Mouse (Mus musculus) MEL (cell line): ENCODE results near the gene Shoc2. TPM values are rescaled to one million over a fixed set of nuclear protein-coding genes. Genes with fewer than 3 reads are reported as not detected.

Source experiments
- DNase-seq: peaks from one replicate; pipeline ENCODE4 v3.0.0; 2011; ENCODE audit warnings: low read depth, low spot score
- H3K27ac ChIP-seq: 2 replicates; pipeline ENCODE4 v1.5.1; 2012; ENCODE audit warnings: low read depth, mild to moderate bottlenecking, control low read depth, low read length, moderate library complexity; ENCODE audit not compliant: control insufficient read depth
- H3K27me3 ChIP-seq, 2 experiments: fragments of 150-350 bp in 1 of 2; sonication (generic) in 1 of 2; 2 replicates each; pipeline ENCODE4 v1.6.1; 2012; ENCODE audit warnings: low read length in 2 of 2, mild to moderate bottlenecking in 2 of 2, improper control_type of control experiment in 1 of 2, moderate library complexity in 1 of 2; ENCODE audit not compliant: insufficient read depth in 2 of 2, control insufficient read depth in 1 of 2
- H3K36me3 ChIP-seq, 2 experiments: 2 replicates each; pipeline ENCODE4 v1.6.1; 2012 to 2014; ENCODE audit warnings: low read length in 2 of 2, improper control_type of control experiment in 1 of 2, inconsistent platforms in 1 of 2, mild to moderate bottlenecking in 1 of 2; ENCODE audit not compliant: insufficient read depth in 2 of 2, control insufficient read depth in 1 of 2
- H3K4me1 ChIP-seq, 2 experiments: fragments of 150-350 bp in 1 of 2; sonication (generic) in 1 of 2; 2 replicates each; pipeline ENCODE4 v1.6.1; 2012; ENCODE audit warnings: low read length in 2 of 2, improper control_type of control experiment in 1 of 2, mild to moderate bottlenecking in 1 of 2; ENCODE audit not compliant: insufficient read depth in 2 of 2, control insufficient read depth in 1 of 2
- H3K4me3 ChIP-seq, 2 experiments: fragments of 150-350 bp in 1 of 2; sonication (generic) in 1 of 2; 2 replicates each; pipeline ENCODE4 v1.5.1; 2012; ENCODE audit warnings: low read depth in 2 of 2, low read length in 2 of 2, mild to moderate bottlenecking in 2 of 2, moderate library complexity in 2 of 2, control low read depth in 1 of 2, improper control_type of control experiment in 1 of 2; ENCODE audit not compliant: control insufficient read depth in 1 of 2, insufficient read depth in 1 of 2
- H3K79me2 ChIP-seq: 2 replicates; pipeline ENCODE4 v1.6.1; 2012; ENCODE audit warnings: mild to moderate bottlenecking, low read length, moderate library complexity; ENCODE audit not compliant: control insufficient read depth, poor library complexity, insufficient read depth
- H3K9ac ChIP-seq: 2 replicates; pipeline ENCODE4 v1.6.1; 2012; ENCODE audit warnings: low read depth, mild to moderate bottlenecking, control low read depth, low read length, moderate library complexity; ENCODE audit not compliant: control insufficient read depth, poor library complexity, severe bottlenecking
- H3K9me3 ChIP-seq: fragments of 150-350 bp; sonication (generic); replicated peaks from 2 replicates; pipeline ENCODE4 v1.6.1; 2012; ENCODE audit warnings: mild to moderate bottlenecking, low read length, improper control_type of control experiment, moderate library complexity; ENCODE audit not compliant: insufficient read depth
- BHLHE40 ChIP-seq: IDR thresholded peaks from 2 replicates; pipeline ENCODE4 v1.6.1; 2012; ENCODE audit warnings: low read depth, mild to moderate bottlenecking, inconsistent platforms, low read length, improper control_type of control experiment, borderline replicate concordance
- CTCF ChIP-seq, 3 experiments: IDR thresholded peaks in 2 of 3; conservative IDR thresholded peaks in 1 of 3; 2 replicates each; pipeline ENCODE4 v1.5.1; 2011 to 2012; ENCODE audit warnings: low read length in 3 of 3, low read depth in 2 of 3, mild to moderate bottlenecking in 2 of 3, improper control_type of control experiment in 1 of 3, inconsistent platforms in 1 of 3, mixed read lengths in 1 of 3, moderate library complexity in 1 of 3; ENCODE audit not compliant: control insufficient read depth in 1 of 3, insufficient read depth in 1 of 3, poor library complexity in 1 of 3, severe bottlenecking in 1 of 3
- E2F4 ChIP-seq: IDR thresholded peaks from 2 replicates; pipeline ENCODE4 v1.6.1; 2011; ENCODE audit warnings: low read depth, low read length, improper control_type of control experiment, borderline replicate concordance
- ELF1 ChIP-seq: IDR thresholded peaks from 2 replicates; pipeline ENCODE4 v1.6.1; 2014; ENCODE audit warnings: low read depth, mild to moderate bottlenecking, inconsistent platforms, low read length, improper control_type of control experiment, moderate library complexity
- ETS1 ChIP-seq: IDR thresholded peaks from 2 replicates; pipeline ENCODE4 v1.6.1; 2012; ENCODE audit warnings: low read depth, mild to moderate bottlenecking, inconsistent platforms, low read length, improper control_type of control experiment, moderate library complexity
- GABPA ChIP-seq: IDR thresholded peaks from 2 replicates; pipeline ENCODE4 v1.6.1; 2012; ENCODE audit warnings: low read depth, mild to moderate bottlenecking, inconsistent platforms, low read length, improper control_type of control experiment, moderate library complexity
- GATA1 ChIP-seq: IDR thresholded peaks from 2 replicates; pipeline ENCODE4 v1.6.1; 2011; ENCODE audit warnings: low read depth, low read length, improper control_type of control experiment
- HCFC1 ChIP-seq: IDR thresholded peaks from 2 replicates; pipeline ENCODE4 v1.6.1; 2012; ENCODE audit warnings: low read depth, mild to moderate bottlenecking, inconsistent platforms, low read length, improper control_type of control experiment, moderate library complexity
- KAT2A ChIP-seq: conservative IDR thresholded peaks from 2 replicates; pipeline ENCODE4 v1.6.1; 2012; ENCODE audit warnings: low read depth, low read length, improper control_type of control experiment, inconsistent platforms
- MAFK ChIP-seq: IDR thresholded peaks from 2 replicates; pipeline ENCODE4 v1.6.1; 2011; ENCODE audit warnings: low read depth, mild to moderate bottlenecking, low read length, improper control_type of control experiment, borderline replicate concordance
- MAX ChIP-seq: IDR thresholded peaks from 2 replicates; pipeline ENCODE4 v1.6.1; 2011; ENCODE audit warnings: low read length, improper control_type of control experiment
- MAZ ChIP-seq: IDR thresholded peaks from 2 replicates; pipeline ENCODE4 v1.6.1; 2012; ENCODE audit warnings: low read depth, mild to moderate bottlenecking, inconsistent platforms, low read length, improper control_type of control experiment
- MEF2A ChIP-seq: IDR thresholded peaks from 2 replicates; pipeline ENCODE4 v1.6.1; 2014; ENCODE audit warnings: low read depth, mild to moderate bottlenecking, inconsistent platforms, low read length, improper control_type of control experiment; ENCODE audit not compliant: poor library complexity, insufficient replicate concordance, severe bottlenecking; ENCODE audit errors: extremely low read depth
- MXI1 ChIP-seq: IDR thresholded peaks from 2 replicates; pipeline ENCODE4 v1.6.1; 2011; ENCODE audit warnings: mild to moderate bottlenecking, low read depth, low read length, improper control_type of control experiment
- MYB ChIP-seq: IDR thresholded peaks from 2 replicates; pipeline ENCODE4 v1.6.1; 2011; ENCODE audit warnings: mild to moderate bottlenecking, low read depth, low read length, improper control_type of control experiment
- MYC ChIP-seq: IDR thresholded peaks from 2 replicates; pipeline ENCODE4 v1.6.1; 2011; ENCODE audit warnings: low read depth, mild to moderate bottlenecking, low read length, improper control_type of control experiment, moderate library complexity
- NELFE ChIP-seq: IDR thresholded peaks from 2 replicates; pipeline ENCODE4 v1.6.1; 2011; ENCODE audit warnings: low read depth, low read length, improper control_type of control experiment
- NRF1 ChIP-seq: IDR thresholded peaks from 2 replicates; pipeline ENCODE4 v1.6.1; 2014; ENCODE audit warnings: low read depth, mild to moderate bottlenecking, inconsistent platforms, low read length, improper control_type of control experiment, moderate library complexity; ENCODE audit not compliant: poor library complexity, insufficient read depth, severe bottlenecking
- POLR2A ChIP-seq, 2 experiments: IDR thresholded peaks; 2 replicates each; pipeline ENCODE4 v1.6.1; 2011 to 2012; ENCODE audit warnings: low read length in 2 of 2, mild to moderate bottlenecking in 2 of 2, control low read depth in 1 of 2, improper control_type of control experiment in 1 of 2, low read depth in 1 of 2, moderate library complexity in 1 of 2; ENCODE audit not compliant: control insufficient read depth in 1 of 2, insufficient read depth in 1 of 2, poor library complexity in 1 of 2
- POLR2AphosphoS5 ChIP-seq: IDR thresholded peaks from 2 replicates; pipeline ENCODE4 v1.6.1; 2012; ENCODE audit warnings: low read depth, borderline replicate concordance, mild to moderate bottlenecking, inconsistent platforms, low read length, moderate library complexity, mixed read lengths
- RAD21 ChIP-seq: IDR thresholded peaks from 2 replicates; pipeline ENCODE4 v1.6.1; 2011; ENCODE audit warnings: mild to moderate bottlenecking, low read depth, low read length, improper control_type of control experiment
- SIN3A ChIP-seq: IDR thresholded peaks from 2 replicates; pipeline ENCODE4 v1.6.1; 2012; ENCODE audit warnings: low read length, improper control_type of control experiment, inconsistent platforms
- SMC3 ChIP-seq: IDR thresholded peaks from 2 replicates; pipeline ENCODE4 v1.6.1; 2011; ENCODE audit warnings: low read depth, low read length, improper control_type of control experiment
- TAL1 ChIP-seq: IDR thresholded peaks from 2 replicates; pipeline ENCODE4 v1.6.1; 2012; ENCODE audit warnings: mild to moderate bottlenecking, inconsistent platforms, low read length, moderate library complexity, mixed read lengths
- TBP ChIP-seq: IDR thresholded peaks from 2 replicates; pipeline ENCODE4 v1.8.0; 2011; ENCODE audit warnings: low read depth, low read length, improper control_type of control experiment
- TCF12 ChIP-seq: IDR thresholded peaks from 2 replicates; pipeline ENCODE4 v1.6.1; 2014; ENCODE audit warnings: low read depth, mild to moderate bottlenecking, inconsistent platforms, low read length, improper control_type of control experiment, moderate library complexity
- UBTF ChIP-seq: IDR thresholded peaks from 2 replicates; pipeline ENCODE4 v1.6.1; 2012; ENCODE audit warnings: low read depth, mild to moderate bottlenecking, inconsistent platforms, low read length, improper control_type of control experiment, moderate library complexity, borderline replicate concordance; ENCODE audit not compliant: insufficient read depth
- USF2 ChIP-seq, 2 experiments: IDR thresholded peaks; 2 replicates each; pipeline ENCODE4 v1.6.1; 2011 to 2012; ENCODE audit warnings: improper control_type of control experiment in 2 of 2, low read length in 2 of 2, borderline replicate concordance in 1 of 2, inconsistent platforms in 1 of 2, low read depth in 1 of 2, mild to moderate bottlenecking in 1 of 2; ENCODE audit not compliant: insufficient read depth in 1 of 2
- ZC3H11A ChIP-seq: IDR thresholded peaks from 2 replicates; pipeline ENCODE4 v1.6.1; 2012; ENCODE audit warnings: low read depth, mild to moderate bottlenecking, inconsistent platforms, low read length, improper control_type of control experiment
- ZMIZ1 ChIP-seq: IDR thresholded peaks from 2 replicates; pipeline ENCODE4 v1.6.1; 2012; ENCODE audit warnings: low read depth, mild to moderate bottlenecking, inconsistent platforms, low read length, improper control_type of control experiment, moderate library complexity
- ZNF384 ChIP-seq: IDR thresholded peaks from 2 replicates; pipeline ENCODE4 v1.6.1; 2012; ENCODE audit warnings: low read depth, mild to moderate bottlenecking, inconsistent platforms, low read length, improper control_type of control experiment
- polyA plus RNA-seq, 2 experiments: library from polyadenylated mRNA; stranded (reverse) in 1 of 2; unstranded in 1 of 2; fragments of >175 nt in 1 of 2; fragments of >200 nt in 1 of 2; gene quantifications; 2 replicates each; pipeline versions ENCODE4 v1.2.1 to v1.2.4; 2012; ENCODE audit warnings: low replicate concordance in 2 of 2, low read depth in 1 of 2; ENCODE audit not compliant: insufficient read length in 2 of 2, insufficient read depth in 1 of 2, missing spikeins in 1 of 2
- total RNA-seq: library from RNA; depleted of rRNA; stranded (reverse); fragments of 300-350 nt; gene quantifications from 2 replicates; pipeline ENCODE4 v1.2.3, GENCODE M21; 2012

Shoc2 gene
- total and polyA plus RNA-seq, 3 experiments = 33.4 to 55.6 TPM; not detected in 1

DNA sequence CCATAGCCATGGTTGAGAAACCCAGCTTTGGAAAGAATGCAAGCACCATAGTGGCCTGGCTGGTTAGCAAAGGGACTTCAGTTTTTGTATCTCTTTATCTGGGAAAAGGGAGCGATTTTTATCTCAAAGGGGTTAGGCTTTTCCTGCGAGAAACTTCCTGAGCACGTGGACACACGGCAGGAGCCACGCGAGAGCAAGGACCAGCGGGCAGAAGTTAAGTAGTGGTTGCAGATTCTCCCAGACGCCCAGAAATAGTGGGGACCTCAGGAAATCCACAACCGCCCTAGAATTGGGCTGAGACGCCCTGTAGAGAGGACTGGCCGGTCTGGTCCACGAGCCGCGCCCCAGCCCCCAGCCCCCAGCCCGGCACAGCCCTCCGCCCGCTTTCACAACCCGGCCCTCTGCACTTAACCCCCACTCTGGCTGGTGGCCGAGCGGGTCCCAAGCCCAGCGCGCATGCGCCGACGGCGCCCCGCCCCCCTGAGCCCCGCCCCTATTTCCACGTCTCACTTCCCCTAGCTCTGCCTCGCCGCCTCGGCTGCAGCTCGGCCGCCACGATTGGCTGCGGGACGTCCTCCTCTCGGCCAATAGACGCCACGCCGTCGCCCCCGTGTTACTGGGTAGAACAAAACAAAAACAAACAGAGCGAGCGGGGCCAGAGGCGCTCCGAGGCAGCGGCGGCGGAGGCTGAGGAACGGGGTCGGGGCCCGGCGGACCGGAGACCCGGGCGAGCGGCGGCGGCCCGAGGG lies 41.2 kb upstream of the Shoc2 start (continued):
- TF ChIP-seq KAT2A (no peak), GATA1 (no peak), MYB (no peak), UBTF (no peak)

DNA sequence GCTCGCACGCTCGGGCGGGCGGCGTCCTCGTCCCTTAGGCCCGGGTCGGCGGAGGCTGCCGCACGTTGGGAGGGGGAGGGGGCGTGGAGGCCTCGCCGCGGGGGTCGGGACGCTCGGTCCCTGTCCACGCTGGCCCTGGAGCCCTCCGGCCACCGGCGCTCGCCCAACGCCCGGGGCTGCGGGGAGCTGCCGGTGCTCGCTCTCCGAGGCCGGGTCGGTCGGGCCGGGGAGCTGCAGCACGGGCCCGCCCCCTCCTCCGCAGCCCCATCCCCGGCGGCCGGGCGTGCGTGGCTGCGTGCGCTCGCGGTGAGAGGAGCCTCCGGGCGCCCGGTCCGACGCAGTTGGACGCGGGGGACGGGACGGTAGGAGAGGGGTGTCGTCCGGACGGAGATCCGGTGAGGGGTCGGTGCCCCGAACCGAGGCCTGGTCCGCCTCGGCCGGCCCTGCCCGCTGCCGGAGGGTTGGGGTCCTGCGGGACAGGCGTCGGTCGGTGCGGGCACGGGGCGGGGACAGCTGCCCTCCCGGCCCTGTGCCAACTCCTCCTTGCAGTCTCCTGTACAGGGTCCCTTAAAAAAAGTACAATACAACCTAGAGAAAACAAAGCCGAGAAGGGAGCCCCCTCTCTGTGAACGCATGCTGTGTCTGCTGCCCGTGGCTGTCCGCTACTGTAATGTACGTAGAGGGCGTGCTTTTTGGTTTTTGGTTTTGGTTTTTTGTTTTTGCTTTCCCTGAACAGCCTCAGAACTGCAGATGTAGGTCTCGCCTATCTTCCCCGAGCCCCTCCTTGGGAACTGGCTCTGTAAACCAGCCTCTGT lies 40.4 kb upstream of the Shoc2 start:
- Histone ChIP-seq H3K9ac (peak overlapping the region; percentile 60), H3K36me3 (peaks cover 0 to 14% of the 10 kb centered on the region in 2 experiments; a peak in 3 of 4 replicates), H3K4me1 (peaks cover 13 to 17% of the 10 kb centered on the region in 2 experiments), H3K79me2 (peaks cover 12% of the 10 kb centered on the region), H3K27ac (peak overlapping the region; percentile 52), H3K9me3 (no peaks in the 10 kb centered on the region), H3K4me3 (peak overlapping the region; percentile 63 to 96), H3K27me3 (no peaks in the 10 kb centered on the region)
- peak; percentile 88 for DNase-seq
- TF ChIP-seq ZC3H11A (peak; percentile 38; the same call in 1 of the 2 replicates), ZMIZ1 (0 out of 2 replicates have a peak, but pooled peaks have one; percentile 49), TCF12 (peak; percentile 28; the same call in 1 of the 2 replicates), MAZ (peak; percentile 86), MXI1 (peak; percentile 95), MYC (peak; percentile 81), POLR2A (IDR thresholded peaks at IDR 0.05; ENCODE audit: control insufficient read depth in 1 of 2, insufficient read depth in 1 of 2, low read depth in 1 of 2, low read length in 2 of 2, poor library complexity in 1 of 2) (no peak), GABPA (no peak), TAL1 (no peak), NELFE (peak; percentile 44; the same call in 1 of the 2 replicates), HCFC1 (peak; percentile 67), E2F4 (no peak), MAX (peak; percentile 88), TBP (peak; percentile 47; the same call in 1 of the 2 replicates), MAFK (no peak), ELF1 (0 out of 2 replicates have a peak, but pooled peaks have one; percentile 14), NRF1 (peak; percentile 13; the same call in 1 of the 2 replicates), ETS1 (peak; percentile 73), BHLHE40 (peak; percentile 43; the same call in 1 of the 2 replicates), SIN3A (peak; percentile 97), RAD21 (peak; percentile 19), SMC3 (peak; percentile 52), KAT2A (peak; percentile 43; the same call in 1 of the 2 replicates), POLR2AphosphoS5 (peak; percentile 54), CTCF (IDR thresholded peaks at IDR 0.05 in 2 of 3, conservative IDR thresholded peaks at IDR 0.05 in 1 of 3; ENCODE audit: control insufficient read depth in 1 of 3, insufficient read depth in 1 of 3, low read depth in 2 of 3, low read length in 3 of 3, poor library complexity in 1 of 3, severe bottlenecking in 1 of 3) (peak; percentile 12 to 65 (median 52); a peak in 4 of 6 replicates), MEF2A (no peak), ZNF384 (peak; percentile 73), USF2 (IDR thresholded peaks at IDR 0.05; ENCODE audit: borderline replicate concordance in 1 of 2, insufficient read depth in 1 of 2, low read depth in 1 of 2, low read length in 2 of 2) (no peak)
